Mouse (Mus musculus): Measurements from ENCODE around the gene Tmprss11d. TPM values are rescaled to one million over a fixed set of nuclear protein-coding genes. Genes with fewer than 3 reads are reported as not detected.

Tmprss11d gene
- polyA plus RNA-seq, 1 experiment from 2014 or later = not detected

DNA sequence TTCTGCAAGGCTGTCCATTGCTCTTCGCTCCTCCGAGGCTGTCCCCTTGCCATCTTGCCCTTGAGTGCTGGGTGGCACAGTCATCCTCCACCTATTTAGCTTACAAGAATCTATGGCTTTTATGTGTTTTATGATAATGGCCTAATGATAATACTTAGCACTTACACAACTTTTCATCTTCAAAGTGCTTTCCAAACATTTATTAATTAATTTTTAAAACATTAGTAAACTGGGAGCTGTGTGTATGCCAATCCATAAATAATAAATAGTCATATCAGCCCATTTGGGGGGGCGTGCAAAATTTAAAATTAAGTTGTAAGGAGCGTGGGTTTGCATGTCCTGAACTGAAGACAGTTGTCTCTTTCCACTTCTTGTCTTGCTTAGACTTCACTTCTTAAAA, 84.0 kb downstream of the Tmprss11d start, which contains the start of gene Tmprss11c:
Gene Tmprss11c, minus strand, starts transcription at position 101 of the 400 bp plus-strand sequence.
- no peak within 1 kb of the TSS for H3K4me3 ChIP-seq
- no peak within 1 kb of the TSS for H3K4me2 ChIP-seq
- H3K4me1 ChIP-seq (replicated peaks) = no peaks in the 10 kb centered on the region
- WGBS = 86% methylated on average over 4 of the region's 4 CpGs
- no peaks in the 10 kb centered on the region for H3K36me3 ChIP-seq
- H3K9ac ChIP-seq = no peak within 1 kb of the TSS
- no peaks in the 10 kb centered on the region for H3K9me3 ChIP-seq
- no peak for ATAC-seq (ENCODE audit: low read depth)
- no peaks in the 10 kb centered on the region for H3K27me3 ChIP-seq
- no peak within 1 kb of the TSS for H3K27ac ChIP-seq (replicated peaks)

Other genes with a start within 250 kb of the Tmprss11d start
- gene Uba6, start 200.6 kb downstream of the Tmprss11d start, polyA plus RNA-seq (2015; fragmentation: Nextera tagmentation; extraction: Ambion mirVana) = 13.0 and 14.7 TPM in 2 replicates
- gene Gnrhr, start 175.5 kb downstream of the Tmprss11d start, polyA plus RNA-seq (2015; fragmentation: Nextera tagmentation; extraction: Ambion mirVana) = not detected in 2 replicates
- gene Tmprss11c, start 84.1 kb downstream of the Tmprss11d start, polyA plus RNA-seq (2015; fragmentation: Nextera tagmentation; extraction: Ambion mirVana) = not detected in 2 replicates
- not detected in 2 replicates for gene Tmprss11a, start 95.6 kb upstream of the Tmprss11d start, polyA plus RNA-seq (2015; fragmentation: Nextera tagmentation; extraction: Ambion mirVana)
- not detected in 2 replicates for gene Tmprss11g, start 145.2 kb upstream of the Tmprss11d start, polyA plus RNA-seq (2015; fragmentation: Nextera tagmentation; extraction: Ambion mirVana)